Mouse (Mus musculus): ENCODE results near the gene Ank2.

DNA sequence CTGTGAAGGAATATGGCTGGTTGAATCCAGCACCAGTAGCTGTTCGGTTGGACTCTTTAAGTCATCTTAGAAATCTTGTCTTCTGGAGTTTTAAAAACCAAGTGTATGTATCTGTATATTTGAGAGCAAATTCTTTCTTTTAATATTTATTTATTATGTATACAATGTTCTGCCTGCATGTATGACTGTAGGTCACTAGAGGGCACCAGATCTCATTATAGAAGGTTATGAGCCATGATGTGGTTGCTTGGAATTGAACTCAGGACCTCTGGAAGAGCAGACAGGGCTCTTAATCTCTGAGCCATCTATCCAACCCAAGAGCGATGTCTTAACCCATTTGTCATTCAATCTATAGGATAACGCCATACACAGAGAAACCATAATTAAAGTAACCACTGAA, 312.9 kb downstream of the Ank2 start:
- TF ChIP-seq CTCF (IDR thresholded peaks at IDR 0.05; ENCODE audit: borderline replicate concordance, control insufficient read depth, extremely low read depth, insufficient read depth, low read length, poor library complexity) (no peak), POLR2A (IDR thresholded peaks at IDR 0.05; ENCODE audit: control insufficient read depth, extremely low read depth, insufficient read depth, low read length, poor library complexity) (no peak)

Measured in thymus, adult 2 months (tissue).